Mouse (Mus musculus): Measurements from ENCODE around the gene Cope.

Gene Cope

GRCm38 (mm10) chr8:70302358-70302890, at the start of gene Cope, which contains the start of gene Ddx49:
Gene Cope, plus strand, starts transcription at chr8:70302518.
Gene Ddx49, minus strand, starts transcription at chr8:70302489.
- DNase-seq (ENCODE audit: low read depth, low spot score) = peak; percentile 94

- no peak for DNase-seq (ENCODE audit: low read depth, low spot score)
Measured at GRCm38 (mm10) chr8:70254628-70255027, 47.7 kb upstream of the Cope start.

- no peak for DNase-seq (ENCODE audit: low read depth, low spot score)
Measured at GRCm38 (mm10) chr8:70257456-70257855, 44.9 kb upstream of the Cope start.

GRCm38 (mm10) chr8:70258600-70258999, 43.7 kb upstream of the Cope start:
- no peak for DNase-seq (ENCODE audit: low read depth, low spot score)

- no peak for DNase-seq (ENCODE audit: low read depth, low spot score)
Measured at GRCm38 (mm10) chr8:70259043-70259442, 43.3 kb upstream of the Cope start.

- no peak for DNase-seq (ENCODE audit: low read depth, low spot score)
Measured at GRCm38 (mm10) chr8:70267674-70268073, 34.6 kb upstream of the Cope start.

GRCm38 (mm10) chr8:70268311-70268710, 34.0 kb upstream of the Cope start:
- DNase-seq (ENCODE audit: low read depth, low spot score) = no peak

- DNase-seq (ENCODE audit: low read depth, low spot score) = peak; percentile 66
Measured at GRCm38 (mm10) chr8:70268799-70269565, 33.3 kb upstream of the Cope start.

- peak; percentile 78 for DNase-seq (ENCODE audit: low read depth, low spot score)
Measured at GRCm38 (mm10) chr8:70272949-70273348, 29.4 kb upstream of the Cope start.

GRCm38 (mm10) chr8:70274350-70274749, 28.0 kb upstream of the Cope start:
- DNase-seq (ENCODE audit: low read depth, low spot score) = peak; percentile 96

- DNase-seq (ENCODE audit: low read depth, low spot score) = no peak
Measured at GRCm38 (mm10) chr8:70276476-70276875, 25.8 kb upstream of the Cope start.

- no peak for DNase-seq (ENCODE audit: low read depth, low spot score)
Measured at GRCm38 (mm10) chr8:70278175-70278574, 24.1 kb upstream of the Cope start.

GRCm38 (mm10) chr8:70279266-70279665, 23.1 kb upstream of the Cope start:
- no peak for DNase-seq (ENCODE audit: low read depth, low spot score)

GRCm38 (mm10) chr8:70281001-70281400, 21.3 kb upstream of the Cope start:
- no peak for DNase-seq (ENCODE audit: low read depth, low spot score)

- peak; percentile 99 for DNase-seq (ENCODE audit: low read depth, low spot score)
Measured at GRCm38 (mm10) chr8:70282603-70283135, 19.6 kb upstream of the Cope start, which contains the start of gene Homer3. Gene Homer3, plus strand, starts transcription at chr8:70282827.

GRCm38 (mm10) chr8:70283136-70284077, 18.9 kb upstream of the Cope start:
- DNase-seq (ENCODE audit: low read depth, low spot score) = peak; percentile 33

GRCm38 (mm10) chr8:70284421-70284820, 17.9 kb upstream of the Cope start:
- DNase-seq (ENCODE audit: low read depth, low spot score) = no peak

- no peak for DNase-seq (ENCODE audit: low read depth, low spot score)
Measured at GRCm38 (mm10) chr8:70285304-70285703, 17.0 kb upstream of the Cope start.

- DNase-seq (ENCODE audit: low read depth, low spot score) = peak; percentile 80
Measured at GRCm38 (mm10) chr8:70286737-70287136, 15.6 kb upstream of the Cope start.

GRCm38 (mm10) chr8:70293988-70294405, 8.3 kb upstream of the Cope start:
- no peak for DNase-seq (ENCODE audit: low read depth, low spot score)

- no peak for DNase-seq (ENCODE audit: low read depth, low spot score)
Measured at GRCm38 (mm10) chr8:70300881-70301280, 1.4 kb upstream of the Cope start.

- DNase-seq (ENCODE audit: low read depth, low spot score) = no peak
Measured at GRCm38 (mm10) chr8:70302901-70303300, 583 bp downstream of the Cope start.
